Mouse (Mus musculus): Measurements from ENCODE around the gene Wdhd1.

The Wdhd1 gene

GRCm38 (mm10) chr14:47222631-47223450 is 53.8 kb downstream of the Wdhd1 start:
- ATAC-seq (ENCODE audit: low TSS enrichment): no peak

- ATAC-seq (ENCODE audit: low TSS enrichment): no peak
Observed at GRCm38 (mm10) chr14:47221567-47221966, 55.1 kb downstream of the Wdhd1 start.

- no peak for ATAC-seq (ENCODE audit: low TSS enrichment)
Observed at GRCm38 (mm10) chr14:47220231-47221025, 56.2 kb downstream of the Wdhd1 start.

GRCm38 (mm10) chr14:47218766-47219606 is 57.7 kb downstream of the Wdhd1 start:
- no peak for ATAC-seq (ENCODE audit: low TSS enrichment)

GRCm38 (mm10) chr14:47216541-47216940 is 60.1 kb downstream of the Wdhd1 start:
- ATAC-seq (ENCODE audit: low TSS enrichment): no peak

GRCm38 (mm10) chr14:47214367-47214766 is 62.3 kb downstream of the Wdhd1 start:
- no peak for ATAC-seq (ENCODE audit: low TSS enrichment)

- ATAC-seq (ENCODE audit: low TSS enrichment): no peak
Observed at GRCm38 (mm10) chr14:47213305-47213704, 63.4 kb downstream of the Wdhd1 start.

- no peak for ATAC-seq (ENCODE audit: low TSS enrichment)
Observed at GRCm38 (mm10) chr14:47209669-47210164, 66.9 kb downstream of the Wdhd1 start.

- ATAC-seq (ENCODE audit: low TSS enrichment): no peak
Observed at GRCm38 (mm10) chr14:47208564-47209493, 67.8 kb downstream of the Wdhd1 start.

- ATAC-seq (ENCODE audit: low TSS enrichment): no peak
Observed at GRCm38 (mm10) chr14:47206601-47207000, 70.1 kb downstream of the Wdhd1 start.

GRCm38 (mm10) chr14:47205270-47205972 is 71.2 kb downstream of the Wdhd1 start:
- no peak for ATAC-seq (ENCODE audit: low TSS enrichment)

GRCm38 (mm10) chr14:47197340-47197739 is 79.3 kb downstream of the Wdhd1 start:
- ATAC-seq (ENCODE audit: low TSS enrichment): no peak

- no peak for ATAC-seq (ENCODE audit: low TSS enrichment)
Observed at GRCm38 (mm10) chr14:47196711-47197110, 79.9 kb downstream of the Wdhd1 start.

GRCm38 (mm10) chr14:47194096-47194495 is 82.6 kb downstream of the Wdhd1 start:
- ATAC-seq (ENCODE audit: low TSS enrichment): no peak

- ATAC-seq (ENCODE audit: low TSS enrichment): no peak
Observed at GRCm38 (mm10) chr14:47193506-47193905, 83.2 kb downstream of the Wdhd1 start.

- no peak for ATAC-seq (ENCODE audit: low TSS enrichment)
Observed at GRCm38 (mm10) chr14:47191861-47192260, 84.8 kb downstream of the Wdhd1 start.

Measured in frontal cortex, adult (tissue).